Mouse (Mus musculus) thymus, postnatal 25 days (tissue): ENCODE results near the gene Lrrc8c.

Experiments used
- DNase-seq: peaks from one replicate; pipeline ENCODE4 v3.0.0; 2022

Lrrc8c gene

DNA sequence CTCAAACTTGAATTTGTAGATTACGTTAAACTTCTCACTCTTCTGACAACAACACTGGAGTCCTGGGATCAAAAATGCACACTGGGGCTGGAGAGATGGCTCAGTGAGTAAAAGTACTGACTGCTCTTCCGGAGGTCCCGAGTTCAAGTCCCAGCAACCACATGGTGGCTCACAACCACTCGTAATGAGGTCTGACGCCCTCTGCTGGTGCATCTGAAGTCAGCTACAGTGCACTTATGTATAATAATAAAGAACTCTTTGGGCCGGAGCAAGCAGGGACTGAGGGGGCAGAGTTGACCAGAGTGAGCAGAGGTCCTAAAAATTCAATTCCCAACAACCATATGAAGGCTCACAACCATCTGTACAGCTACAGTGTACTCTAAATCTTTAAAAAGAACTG is 125.0 kb downstream of the Lrrc8c start:
- peak; percentile 38 for DNase-seq

GRCm38 (mm10) chr5:105647094-105647493 is 127.9 kb downstream of the Lrrc8c start:
- no peak for DNase-seq

GRCm38 (mm10) chr5:105648648-105649287 is 129.6 kb downstream of the Lrrc8c start:
- peak; percentile 93 for DNase-seq

GRCm38 (mm10) chr5:105649514-105650001 is 130.4 kb downstream of the Lrrc8c start:
- DNase-seq, result peak; percentile 91

- peak; percentile 60 for DNase-seq
Observed at GRCm38 (mm10) chr5:105650728-105651479, 131.7 kb downstream of the Lrrc8c start.

- DNase-seq, result peak; percentile 46
Observed at GRCm38 (mm10) chr5:105651561-105651991, 132.4 kb downstream of the Lrrc8c start.

DNA sequence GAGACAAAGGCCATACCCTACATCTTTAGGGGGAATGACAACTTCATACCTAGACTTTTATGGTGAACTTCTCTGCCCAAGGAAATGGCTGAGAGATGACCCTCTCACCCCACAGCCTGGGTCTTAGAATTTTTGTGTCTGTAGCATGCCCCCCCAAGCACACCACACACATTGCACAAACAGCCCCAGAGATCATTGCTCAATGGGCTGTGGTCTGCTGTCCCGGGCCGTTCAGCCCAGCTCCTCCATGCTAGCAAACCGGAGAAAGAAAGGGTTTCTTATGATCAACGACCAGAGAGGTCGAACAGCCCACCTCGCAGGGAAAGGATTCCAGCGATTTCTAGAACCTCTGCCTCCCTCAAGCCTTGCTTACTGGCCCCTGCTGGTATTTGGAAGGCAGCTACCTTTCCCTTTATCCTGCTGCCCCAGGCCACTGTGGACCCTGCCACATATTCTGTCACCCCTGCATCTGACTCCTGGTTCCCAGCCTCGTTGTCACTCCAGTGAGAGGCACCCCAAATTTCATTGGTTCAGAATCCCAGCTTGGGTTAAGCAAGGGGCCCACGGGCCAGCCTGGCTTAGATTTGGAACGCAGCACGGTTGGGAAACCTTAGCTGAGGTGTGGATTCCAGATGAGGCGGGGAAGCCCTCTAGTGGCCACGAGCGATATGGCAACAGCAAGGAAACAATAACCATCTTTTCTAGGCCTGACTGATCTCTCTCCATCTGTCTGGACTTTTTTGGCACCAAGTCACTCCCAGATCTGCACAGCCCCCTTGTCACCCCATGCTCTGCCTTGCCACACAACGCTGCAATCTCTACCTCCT is 135.3 kb downstream of the Lrrc8c start:
- DNase-seq, result peak; percentile 90

DNA sequence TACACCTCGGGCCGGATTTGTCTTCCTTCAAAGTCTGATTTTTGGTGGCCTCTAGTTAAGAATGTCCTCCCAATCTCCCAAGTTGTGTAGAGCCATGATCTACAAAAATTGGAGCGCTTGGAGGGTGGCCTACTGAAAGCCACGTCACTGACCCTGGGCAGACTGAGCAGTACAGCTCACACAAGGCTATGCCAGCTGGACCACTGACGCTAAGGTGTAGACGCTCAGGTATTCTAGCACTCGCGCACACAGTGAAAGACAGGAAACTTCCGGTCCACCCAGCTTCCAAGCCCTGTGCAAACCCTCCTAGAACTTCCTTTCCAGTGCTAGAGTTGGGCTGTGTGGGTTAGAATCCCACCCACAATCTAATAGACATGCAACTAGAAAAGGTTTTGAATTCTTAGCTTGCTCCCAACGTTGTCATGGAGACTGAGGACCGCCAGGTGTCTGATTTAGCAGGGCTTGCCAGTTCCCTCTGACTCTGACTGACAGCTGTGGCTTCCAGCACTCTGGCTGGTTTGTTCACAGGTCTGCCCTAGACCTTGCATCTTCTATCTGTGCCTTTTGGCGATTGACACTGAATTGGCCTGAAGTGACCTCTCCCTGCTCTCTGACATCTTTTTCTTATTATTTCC is 136.0 kb downstream of the Lrrc8c start:
- peak; percentile 44 for DNase-seq

DNA sequence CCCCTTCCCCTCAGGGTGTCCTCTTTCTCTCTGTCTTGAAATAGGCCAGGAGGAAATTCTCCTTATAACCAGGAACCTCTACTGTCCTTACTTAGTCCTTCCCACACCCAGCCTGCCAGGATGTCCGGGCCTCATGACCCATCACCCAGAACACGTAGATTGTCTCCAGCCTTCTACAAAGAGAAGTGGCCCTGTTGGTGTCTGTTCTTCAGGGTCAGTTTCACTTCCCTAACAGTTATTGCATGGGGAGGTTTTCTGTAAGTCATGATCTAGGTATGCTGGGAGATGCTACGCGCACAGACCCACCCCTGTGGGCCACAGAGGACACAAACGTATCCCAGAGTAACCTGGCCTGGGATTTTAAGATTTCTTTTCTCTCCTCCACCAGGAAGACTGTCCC is 142.7 kb downstream of the Lrrc8c start:
- no peak for DNase-seq
